Mouse (Mus musculus) kidney, adult 2 months (tissue): ENCODE results near the gene Relb. TPM values are rescaled to one million over a fixed set of nuclear protein-coding genes. Genes with fewer than 3 reads are reported as not detected.

Experiments used
- DNase-seq: peaks from one replicate; pipeline ENCODE4 v3.0.0; 2021
- H3K27ac ChIP-seq: fragments of 200-500 bp; 2 replicates; pipeline ENCODE4 v1.5.1; 2012; ENCODE audit warnings: low read depth, low read length, control low read depth, inconsistent platforms; ENCODE audit not compliant: insufficient read depth
- H3K27me3 ChIP-seq: fragments of 200-500 bp; replicated peaks from 2 replicates; pipeline ENCODE4 v1.6.1; 2012; ENCODE audit warnings: mild to moderate bottlenecking, moderate library complexity, low read length, inconsistent platforms; ENCODE audit not compliant: control insufficient read depth, insufficient read depth
- H3K36me3 ChIP-seq: fragments of 200-500 bp; 2 replicates; pipeline ENCODE4 v1.6.1; 2012; ENCODE audit warnings: mild to moderate bottlenecking, moderate library complexity, low read length, inconsistent platforms; ENCODE audit not compliant: control insufficient read depth, insufficient read depth
- H3K4me1 ChIP-seq: fragments of 200-500 bp; 2 replicates; pipeline ENCODE4 v1.6.1; 2011; ENCODE audit warnings: low read length; ENCODE audit not compliant: control insufficient read depth, insufficient read depth
- H3K4me3 ChIP-seq: fragments of 200-500 bp; 2 replicates; pipeline ENCODE4 v1.5.1; 2011; ENCODE audit warnings: mild to moderate bottlenecking, low read depth, low read length, control low read depth; ENCODE audit not compliant: insufficient read depth
- CTCF ChIP-seq: fragments of 200-500 bp; conservative IDR thresholded peaks from 2 replicates; pipeline ENCODE4 v1.5.1; 2011; ENCODE audit warnings: low read depth, mild to moderate bottlenecking, control low read depth, low read length, moderate library complexity, mixed read lengths; ENCODE audit not compliant: insufficient read depth, insufficient read length
- POLR2A ChIP-seq: fragments of 200-500 bp; IDR thresholded peaks from one replicate; pipeline ENCODE4 v1.6.1; 2011; ENCODE audit warnings: low read depth, low read length, control low read depth
- WGBS: fragments of 180-500 bp; shearing (Covaris S2); methylation state at CpG from one replicate; pipeline ENCODE4 v1.1.7; 2018; 5-methylcytosine and 5-hydroxymethylcytosine counted together
- polyA plus RNA-seq: library from polyadenylated mRNA; depleted of rRNA; stranded (reverse); fragments of >200 nt; gene quantifications from 2 replicates; pipeline ENCODE4 v1.2.3, GENCODE M21; 2012

Relb gene
- polyA plus RNA-seq, 1 experiment, result 13.3 TPM

DNA sequence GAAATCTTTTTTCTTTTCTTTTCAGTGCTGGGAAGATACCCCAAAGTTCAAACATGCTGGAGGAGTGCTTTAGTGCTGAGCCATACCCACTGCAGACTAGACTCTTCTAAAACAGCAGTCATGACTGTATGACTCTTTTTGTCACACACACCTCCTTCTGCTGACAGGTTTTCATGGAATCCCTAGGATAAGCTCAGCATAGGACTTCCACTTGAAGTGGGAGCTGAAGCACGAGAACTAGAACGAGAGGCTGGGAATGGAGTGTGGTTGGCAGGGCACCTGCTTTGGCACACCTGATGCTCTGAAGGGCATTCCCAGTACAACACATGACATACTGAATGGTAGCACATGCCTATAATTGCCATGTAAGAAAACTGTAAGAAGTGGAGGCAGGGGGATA is 23.4 kb upstream of the Relb start:
- Histone ChIP-seq H3K36me3 (no peaks in the 10 kb centered on the region), H3K4me3 (no peak overlapping the region), H3K27me3 (no peaks in the 10 kb centered on the region), H3K4me1 (no peaks in the 10 kb centered on the region), H3K27ac (no peak overlapping the region)
- 89% methylated on average over 2 of the region's 2 CpGs for WGBS
- no peak for DNase-seq
- TF ChIP-seq POLR2A (no peak), CTCF (no peak)

GRCm38 (mm10) chr7:19651063-19651786 is 22.0 kb upstream of the Relb start:
- no peak for TF ChIP-seq POLR2A
- no peak for TF ChIP-seq CTCF
- WGBS, result 76% methylated on average over 6 of the region's 6 CpGs
- Histone ChIP-seq H3K27me3 (no peaks in the 10 kb centered on the region), H3K27ac (0 out of 2 replicates have a peak overlapping the region, but pooled peaks have one; percentile 35), H3K4me1 (no peaks in the 10 kb centered on the region), H3K4me3 (no peak overlapping the region), H3K36me3 (no peaks in the 10 kb centered on the region)
- DNase-seq, result peak; percentile 56

- Histone ChIP-seq H3K4me1 (no peaks in the 10 kb centered on the region), H3K4me3 (no peak overlapping the region), H3K27ac (no peak overlapping the region), H3K36me3 (no peaks in the 10 kb centered on the region), H3K27me3 (no peaks in the 10 kb centered on the region)
- no peak for TF ChIP-seq POLR2A
- TF ChIP-seq CTCF, result no peak
- no peak for DNase-seq
- 93% methylated on average over 4 of the region's 4 CpGs for WGBS
These were observed 12.0 kb upstream of the Relb start for GRCm38 (mm10) chr7:19641223-19641622.

DNA sequence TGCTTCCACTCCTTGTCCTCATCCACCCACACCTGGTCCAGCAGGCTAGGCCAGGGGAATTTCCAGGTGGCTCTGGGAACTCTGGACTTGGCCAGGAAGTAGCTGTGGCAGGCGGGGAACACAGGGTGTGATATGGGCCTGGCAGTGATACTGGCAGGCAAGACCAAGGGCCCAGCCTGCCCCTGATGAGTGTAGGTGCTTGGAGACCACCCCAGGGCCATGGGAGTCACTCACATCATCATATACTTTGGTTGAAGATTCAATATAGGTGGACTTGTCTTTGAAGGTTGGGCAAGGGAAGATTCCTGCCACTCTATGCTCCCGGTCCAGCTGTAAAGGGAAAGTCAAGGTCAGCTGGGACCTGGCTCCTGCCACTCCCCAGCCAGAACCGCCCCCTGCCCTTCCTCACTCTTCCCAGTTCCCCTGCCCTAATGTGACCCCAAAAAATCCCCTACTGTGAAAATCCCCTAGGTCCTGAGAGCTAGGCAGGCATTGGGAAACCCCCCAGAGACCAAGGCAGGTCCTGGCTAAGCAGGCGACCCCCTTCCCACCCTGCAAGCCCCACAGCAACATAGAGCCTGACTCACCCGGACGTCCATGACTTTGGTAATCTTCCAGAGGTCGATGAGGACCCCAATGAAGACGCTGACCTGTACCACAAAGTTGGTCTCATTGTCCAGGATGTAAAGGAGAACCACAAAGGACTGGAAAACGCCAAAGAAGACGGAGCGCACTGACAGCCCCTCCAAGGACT is 6.0 kb upstream of the Relb start:
- WGBS, result 87% methylated on average over 11 of the region's 11 CpGs
- TF ChIP-seq CTCF (no peak), POLR2A (no peak)

GRCm38 (mm10) chr7:19634591-19634990 is 5.4 kb upstream of the Relb start:
- no peak overlapping the region for H3K4me3 ChIP-seq
- 95% methylated on average over 2 of the region's 2 CpGs for WGBS
- no peaks in the 10 kb centered on the region for H3K27me3 ChIP-seq
- TF ChIP-seq CTCF (no peak), POLR2A (no peak)
- no peak for DNase-seq
- no peaks in the 10 kb centered on the region for H3K4me1 ChIP-seq
- H3K36me3 ChIP-seq, result no peaks in the 10 kb centered on the region
- H3K27ac ChIP-seq, result no peak overlapping the region

More for the DNA sequence above, 6.0 kb upstream of the Relb start:
- no peaks in the 10 kb centered on the region for H3K36me3 ChIP-seq
- H3K27me3 ChIP-seq, result no peaks in the 10 kb centered on the region
- no peak overlapping the region for H3K4me3 ChIP-seq
- no peak overlapping the region for H3K27ac ChIP-seq
- DNase-seq, result no peak
- H3K4me1 ChIP-seq, result no peaks in the 10 kb centered on the region

- DNase-seq, result no peak
- 90% methylated on average over 15 of the region's 15 CpGs for WGBS
These were observed 4.6 kb upstream of the Relb start for GRCm38 (mm10) chr7:19633855-19634254.

GRCm38 (mm10) chr7:19633197-19633596 is 4.0 kb upstream of the Relb start:
- Histone ChIP-seq H3K27me3 (no peaks in the 10 kb centered on the region), H3K27ac (no peak overlapping the region), H3K4me3 (no peak overlapping the region), H3K36me3 (no peaks in the 10 kb centered on the region), H3K4me1 (no peaks in the 10 kb centered on the region)
- TF ChIP-seq CTCF (no peak), POLR2A (no peak)
- WGBS, result 94% methylated on average over 17 of the region's 17 CpGs
- DNase-seq, result no peak

More at GRCm38 (mm10) chr7:19633855-19634254, 4.6 kb upstream of the Relb start:
- Histone ChIP-seq H3K27me3 (no peaks in the 10 kb centered on the region), H3K27ac (no peak overlapping the region), H3K4me3 (no peak overlapping the region), H3K36me3 (no peaks in the 10 kb centered on the region), H3K4me1 (no peaks in the 10 kb centered on the region)
- no peak for TF ChIP-seq POLR2A
- TF ChIP-seq CTCF, result no peak
